Mouse (Mus musculus) forebrain, embryonic 11.5 days (tissue): ENCODE results near the gene Cd79b. TPM values are rescaled to one million over a fixed set of nuclear protein-coding genes. Genes with fewer than 3 reads are reported as not detected.

Experiments used
- ATAC-seq: fragments of 200-750 bp; cut with Nextera tagmentation; replicated peaks from 2 replicates; pipeline ENCODE4 v1.8.0; 2017; ENCODE audit warnings: moderate TSS enrichment; ENCODE audit not compliant: low FRiP score
- DNase-seq: peaks from one replicate; pipeline ENCODE4 v3.0.0-alpha.2; 2017; ENCODE audit warnings: low spot score
- H3K27ac ChIP-seq: fragments of 300-500 bp; sonication (generic); 2 replicates; pipeline ENCODE4 v1.5.1; 2014; ENCODE audit warnings: low read depth, low read length
- H3K27me3 ChIP-seq: fragments of 300-500 bp; sonication (generic); 2 replicates; pipeline ENCODE4 v1.6.1; 2014; ENCODE audit warnings: mild to moderate bottlenecking, low read length, mixed read lengths; ENCODE audit not compliant: control insufficient read depth, insufficient read depth
- H3K36me3 ChIP-seq: fragments of 300-500 bp; sonication (generic); 2 replicates; pipeline ENCODE4 v1.6.1; 2014; ENCODE audit warnings: mild to moderate bottlenecking, low read length, moderate library complexity, mixed read lengths; ENCODE audit not compliant: control insufficient read depth, insufficient read depth
- H3K4me1 ChIP-seq: fragments of 300-500 bp; sonication (generic); replicated peaks from 2 replicates; pipeline ENCODE4 v1.6.1; 2014; ENCODE audit warnings: low read length, mixed read lengths; ENCODE audit not compliant: control insufficient read depth, insufficient read depth
- H3K4me2 ChIP-seq: fragments of 300-500 bp; sonication (generic); 2 replicates; pipeline ENCODE4 v1.6.1; 2014; ENCODE audit warnings: low read depth, mild to moderate bottlenecking, low read length, moderate library complexity, mixed read lengths; ENCODE audit not compliant: severe bottlenecking
- H3K4me3 ChIP-seq: fragments of 300-500 bp; sonication (generic); 2 replicates; pipeline ENCODE4 v1.5.1; 2014; ENCODE audit warnings: low read depth, low read length
- H3K9ac ChIP-seq: fragments of 300-500 bp; sonication (generic); 2 replicates; pipeline ENCODE4 v1.6.1; 2014; ENCODE audit warnings: low read length
- H3K9me3 ChIP-seq: fragments of 300-500 bp; sonication (generic); 2 replicates; pipeline ENCODE4 v1.6.1; 2016; ENCODE audit warnings: low read length, mixed read lengths; ENCODE audit not compliant: control insufficient read depth
- WGBS: fragments of 180-500 bp; shearing (Covaris S2); extraction: QIAGEN DNeasy Blood & Tissue Kit; methylation state at CpG from one replicate; pipeline ENCODE4 v1.1.7; 2014; 5-methylcytosine and 5-hydroxymethylcytosine counted together
- polyA plus RNA-seq: library from polyadenylated mRNA; unstranded; fragments of >200 nt; fragmentation: Nextera tagmentation; extraction: Ambion mirVana; gene quantifications from 2 replicates; pipeline ENCODE4 v1.2.1, GENCODE M21; 2014

Cd79b gene
- polyA plus RNA-seq, 1 experiment from 2014 or later = 0.79 TPM

- ATAC-seq = no peak
- Histone ChIP-seq H3K27ac (no peak overlapping the region), H3K4me2 (no peak overlapping the region), H3K36me3 (no peaks in the 10 kb centered on the region), H3K4me3 (no peak overlapping the region), H3K9ac (no peak overlapping the region), H3K4me1 (no peaks in the 10 kb centered on the region), H3K9me3 (no peaks in the 10 kb centered on the region), H3K27me3 (no peaks in the 10 kb centered on the region)
- DNase-seq = no peak
- WGBS = 90% methylated on average over 5 of the region's 5 CpGs
These were observed 24.2 kb downstream of the Cd79b start for GRCm38 (mm10) chr11:106290376-106290775.

GRCm38 (mm10) chr11:106289369-106289768, 25.2 kb downstream of the Cd79b start:
- Histone ChIP-seq H3K4me1 (no peaks in the 10 kb centered on the region), H3K9ac (no peak overlapping the region), H3K27me3 (no peaks in the 10 kb centered on the region), H3K9me3 (no peaks in the 10 kb centered on the region), H3K4me3 (no peak overlapping the region), H3K4me2 (no peak overlapping the region), H3K27ac (no peak overlapping the region), H3K36me3 (no peaks in the 10 kb centered on the region)
- WGBS = 76% methylated on average over 8 of the region's 8 CpGs
- ATAC-seq (no peak), DNase-seq (no peak)

- ATAC-seq = no peak
- H3K4me3 ChIP-seq = no peak overlapping the region
- H3K36me3 ChIP-seq = no peaks in the 10 kb centered on the region
- H3K4me1 ChIP-seq = no peaks in the 10 kb centered on the region
- DNase-seq = no peak
- H3K9me3 ChIP-seq = no peaks in the 10 kb centered on the region
- no peak overlapping the region for H3K27ac ChIP-seq
- H3K4me2 ChIP-seq = no peak overlapping the region
- no peaks in the 10 kb centered on the region for H3K27me3 ChIP-seq
- no peak overlapping the region for H3K9ac ChIP-seq
- WGBS = 81% methylated on average over 11 of the region's 11 CpGs
These were observed 27.6 kb downstream of the Cd79b start for GRCm38 (mm10) chr11:106286987-106287386.

GRCm38 (mm10) chr11:106286206-106286605, 28.4 kb downstream of the Cd79b start:
- no peak overlapping the region for H3K27ac ChIP-seq
- no peak overlapping the region for H3K4me2 ChIP-seq
- 90% methylated on average over 7 of the region's 7 CpGs for WGBS
- H3K27me3 ChIP-seq = no peaks in the 10 kb centered on the region
- no peaks in the 10 kb centered on the region for H3K9me3 ChIP-seq
- H3K9ac ChIP-seq = no peak overlapping the region
- no peaks in the 10 kb centered on the region for H3K4me1 ChIP-seq
- no peak overlapping the region for H3K4me3 ChIP-seq
- H3K36me3 ChIP-seq = no peaks in the 10 kb centered on the region
- DNase-seq = no peak
- ATAC-seq = no peak

- H3K9ac ChIP-seq = no peak overlapping the region
- no peaks in the 10 kb centered on the region for H3K27me3 ChIP-seq
- H3K4me3 ChIP-seq = no peak overlapping the region
- no peaks in the 10 kb centered on the region for H3K4me1 ChIP-seq
- H3K9me3 ChIP-seq = no peaks in the 10 kb centered on the region
- no peak for DNase-seq
- no peak overlapping the region for H3K27ac ChIP-seq
- WGBS = 80% methylated on average over 8 of the region's 8 CpGs
- H3K36me3 ChIP-seq = no peaks in the 10 kb centered on the region
- no peak for ATAC-seq
- no peak overlapping the region for H3K4me2 ChIP-seq
These were observed 30.4 kb downstream of the Cd79b start for GRCm38 (mm10) chr11:106284126-106284525.

GRCm38 (mm10) chr11:106283371-106283770, 31.2 kb downstream of the Cd79b start:
- H3K9me3 ChIP-seq = no peaks in the 10 kb centered on the region
- no peak overlapping the region for H3K9ac ChIP-seq
- no peaks in the 10 kb centered on the region for H3K36me3 ChIP-seq
- H3K4me2 ChIP-seq = no peak overlapping the region
- ATAC-seq = no peak
- no peak for DNase-seq
- H3K4me1 ChIP-seq = no peaks in the 10 kb centered on the region
- 84% methylated on average over 4 of the region's 4 CpGs for WGBS
- H3K4me3 ChIP-seq = no peak overlapping the region
- no peaks in the 10 kb centered on the region for H3K27me3 ChIP-seq
- no peak overlapping the region for H3K27ac ChIP-seq

- no peaks in the 10 kb centered on the region for H3K36me3 ChIP-seq
- WGBS = 89% methylated on average over 6 of the region's 6 CpGs
- no peaks in the 10 kb centered on the region for H3K4me1 ChIP-seq
- H3K4me2 ChIP-seq = no peak overlapping the region
- no peaks in the 10 kb centered on the region for H3K27me3 ChIP-seq
- no peak overlapping the region for H3K27ac ChIP-seq
- H3K9ac ChIP-seq = no peak overlapping the region
- DNase-seq = no peak
- H3K9me3 ChIP-seq = no peaks in the 10 kb centered on the region
- H3K4me3 ChIP-seq = no peak overlapping the region
- ATAC-seq = no peak
These were observed 32.1 kb downstream of the Cd79b start for GRCm38 (mm10) chr11:106282452-106282851.

- Histone ChIP-seq H3K27ac (no peak within 1 kb of the TSS), H3K4me1 (peaks cover under 1% of the 10 kb centered on the region; the same call in 1 of the 2 replicates), H3K9me3 (no peaks in the 10 kb centered on the region), H3K36me3 (no peaks in the 10 kb centered on the region), H3K27me3 (no peaks in the 10 kb centered on the region; the same call in 1 of the 2 replicates), H3K9ac (no peak within 1 kb of the TSS), H3K4me3 (no peak within 1 kb of the TSS; the same call in 1 of the 2 replicates), H3K4me2 (peak within 1 kb of the TSS; percentile 18; the same call in 1 of the 2 replicates)
- ATAC-seq (peak; percentile 47), DNase-seq (peak; percentile 94)
- 13% methylated on average over 25 of the region's 25 CpGs for WGBS
These were observed 38.1 kb downstream of the Cd79b start, which contains the start of gene Tcam1 for GRCm38 (mm10) chr11:106276454-106276853. TSS of gene Tcam1 (plus strand) at chr11:106276672.

GRCm38 (mm10) chr11:106274971-106275411, 39.6 kb downstream of the Cd79b start:
- ATAC-seq = no peak
- Histone ChIP-seq H3K27ac (no peak overlapping the region), H3K36me3 (no peaks in the 10 kb centered on the region), H3K4me2 (no peak overlapping the region), H3K4me3 (no peak overlapping the region), H3K4me1 (peaks cover 4% of the 10 kb centered on the region; the same call in 1 of the 2 replicates), H3K27me3 (no peaks in the 10 kb centered on the region; the same call in 1 of the 2 replicates), H3K9ac (no peak overlapping the region), H3K9me3 (no peaks in the 10 kb centered on the region)
- no peak for DNase-seq
- 90% methylated on average over 7 of the region's 7 CpGs for WGBS
